Mouse (Mus musculus) E14TG2a.4 (cell line): Measurements from ENCODE around the gene Ranbp9.

Source experiments
- CTCF ChIP-seq: conservative IDR thresholded peaks from 2 replicates; pipeline ENCODE4 v1.5.1; 2014; ENCODE audit warnings: low read length
- NANOG ChIP-seq: IDR thresholded peaks from 2 replicates; pipeline ENCODE4 v1.6.1; 2014; ENCODE audit warnings: borderline replicate concordance, low read length, mixed read lengths

DNA sequence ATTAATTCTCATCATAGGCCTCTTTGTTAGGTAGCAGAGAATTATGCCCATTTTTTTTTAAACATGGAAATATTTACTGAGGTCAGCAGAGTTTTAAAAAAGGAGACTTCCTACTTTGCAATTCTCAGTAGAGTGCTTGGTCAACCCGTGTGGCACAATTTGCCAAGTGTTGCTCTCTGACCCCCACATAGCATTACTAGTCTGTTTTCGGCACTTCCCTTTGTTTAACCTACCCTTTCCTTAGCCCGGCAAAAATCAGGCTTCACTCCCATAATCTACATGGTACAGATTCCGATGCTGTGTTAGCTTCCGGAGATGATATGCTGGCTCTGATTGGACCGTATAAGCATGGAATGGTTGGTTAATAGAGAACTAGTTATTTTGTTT is 770 bp upstream of the Ranbp9 start:
- TF ChIP-seq CTCF (no peak), NANOG (no peak)
